Mouse (Mus musculus) ES-E14 (cell line): ENCODE results near the gene Nol4l. TPM values are rescaled to one million over a fixed set of nuclear protein-coding genes. Genes with fewer than 3 reads are reported as not detected.

Experiments used
- DNase-seq: peaks from one replicate; pipeline ENCODE4 v3.0.0-alpha.2; 2013; ENCODE audit warnings: low read depth, low spot score
- H3K27ac ChIP-seq: 2 replicates; pipeline ENCODE4 v1.5.1; 2012; ENCODE audit warnings: low read depth, mild to moderate bottlenecking, low read length, moderate library complexity, mixed read lengths; ENCODE audit not compliant: poor library complexity, insufficient read depth, severe bottlenecking
- H3K36me3 ChIP-seq: 2 replicates; pipeline ENCODE4 v1.6.1; 2012; ENCODE audit warnings: mild to moderate bottlenecking, low read length, moderate library complexity, mixed read lengths; ENCODE audit not compliant: control insufficient read depth, poor library complexity, insufficient read depth, severe bottlenecking
- H3K4me1 ChIP-seq, 2 experiments: fragments of 150-350 bp in 1 of 2; sonication (generic) in 1 of 2; 2 replicates each; pipeline ENCODE4 v1.6.1; 2012; ENCODE audit warnings: low read length in 2 of 2, mild to moderate bottlenecking in 1 of 2, mixed read lengths in 1 of 2; ENCODE audit not compliant: control insufficient read depth in 2 of 2, insufficient read depth in 2 of 2, poor library complexity in 1 of 2
- H3K4me3 ChIP-seq, 2 experiments: fragments of 150-350 bp in 1 of 2; sonication (generic) in 1 of 2; 2 replicates each; pipeline ENCODE4 v1.5.1; 2012; ENCODE audit warnings: low read length in 2 of 2, low read depth in 1 of 2, mild to moderate bottlenecking in 1 of 2, mixed read lengths in 1 of 2; ENCODE audit not compliant: insufficient read depth in 1 of 2, poor library complexity in 1 of 2, severe bottlenecking in 1 of 2
- H3K9ac ChIP-seq: 2 replicates; pipeline ENCODE4 v1.6.1; 2012; ENCODE audit warnings: low read depth, mild to moderate bottlenecking, low read length, mixed read lengths; ENCODE audit not compliant: poor library complexity, insufficient read depth, severe bottlenecking
- H3K9me3 ChIP-seq: fragments of 150-350 bp; sonication (generic); 2 replicates; pipeline ENCODE4 v1.6.1; 2012; ENCODE audit warnings: low read depth, mild to moderate bottlenecking, low read length; ENCODE audit not compliant: control insufficient read depth, insufficient read depth
- CHD2 ChIP-seq: IDR thresholded peaks from 2 replicates; pipeline ENCODE4 v1.6.1; 2014; ENCODE audit warnings: mild to moderate bottlenecking, low read depth, low read length, inconsistent platforms
- HCFC1 ChIP-seq: IDR thresholded peaks from 2 replicates; pipeline ENCODE4 v1.6.1; 2012; ENCODE audit warnings: low read length, inconsistent platforms, borderline replicate concordance; ENCODE audit not compliant: insufficient read depth
- MAFK ChIP-seq: IDR thresholded peaks from 2 replicates; pipeline ENCODE4 v1.6.1; 2014; ENCODE audit warnings: mild to moderate bottlenecking, low read depth, low read length, inconsistent platforms; ENCODE audit not compliant: insufficient read depth
- ZC3H11A ChIP-seq: IDR thresholded peaks from 2 replicates; pipeline ENCODE4 v1.6.1; 2012; ENCODE audit warnings: low read depth, mild to moderate bottlenecking, inconsistent platforms, low read length, borderline replicate concordance
- ZNF384 ChIP-seq: IDR thresholded peaks from 2 replicates; pipeline ENCODE4 v1.6.1; 2012; ENCODE audit warnings: low read depth, low read length, inconsistent platforms
- in situ Hi-C, 2 experiments: fragments of 600-800 bp; cut with MboI; formaldehyde crosslinking; loops; one replicate each; pipeline ENCODE4 v1.15.1; 2025; ENCODE audit warnings: low sequenced_read_pairs in 2 of 2, inconsistent platforms in 1 of 2; ENCODE audit not compliant: unreplicated experiment in 2 of 2
- total RNA-seq: library from RNA; depleted of rRNA; stranded (reverse); fragments of 300-350 nt; gene quantifications from 2 replicates; pipeline ENCODE4 v1.2.3, GENCODE M21; 2012

Gene Nol4l
- total RNA-seq, 1 experiment = 3.8 TPM

- Histone ChIP-seq H3K4me1 (peaks cover 2 to 15% of the 10 kb centered on the region in 2 experiments; a peak in 2 of 4 replicates), H3K36me3 (no peaks in the 10 kb centered on the region), H3K9ac (no peak overlapping the region), H3K27ac (no peak overlapping the region), H3K4me3 (no peak overlapping the region), H3K9me3 (no peaks in the 10 kb centered on the region)
- in situ Hi-C loops = no loop called here
- DNase-seq = no peak
- no peak for TF ChIP-seq ZNF384
- TF ChIP-seq CHD2 = no peak
- no peak for TF ChIP-seq MAFK
- no peak for TF ChIP-seq ZC3H11A
- no peak for TF ChIP-seq HCFC1
Measured at GRCm38 (mm10) chr2:153508405-153508804, 21.4 kb downstream of the Nol4l start.

- no peak overlapping the region for H3K9ac ChIP-seq
- H3K4me1 ChIP-seq = peaks cover 2 to 15% of the 10 kb centered on the region in 2 experiments; a peak in 2 of 4 replicates
Measured at GRCm38 (mm10) chr2:153507969-153508368, 21.8 kb downstream of the Nol4l start.

DNA sequence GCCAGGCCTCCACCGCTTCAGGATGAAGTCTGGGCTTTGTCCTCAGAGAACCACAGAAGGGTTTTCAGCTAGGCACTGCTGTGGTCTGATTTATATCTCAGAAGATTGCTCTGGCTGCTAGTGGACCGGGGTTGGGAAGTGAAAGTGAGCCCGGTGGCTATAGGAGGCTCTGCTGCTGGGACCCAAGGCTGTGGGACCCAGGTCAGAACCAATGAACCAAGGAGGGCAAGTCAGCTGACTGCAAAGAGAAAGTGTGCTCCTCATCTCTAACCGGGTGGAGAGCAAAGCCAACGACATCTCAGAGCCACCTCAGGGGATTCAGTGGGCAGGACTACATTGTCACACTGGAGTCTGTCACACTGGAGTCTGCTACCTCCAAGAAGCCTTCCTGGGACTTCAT lies 23.4 kb downstream of the Nol4l start:
- Histone ChIP-seq H3K9ac (no peak overlapping the region), H3K27ac (no peak overlapping the region), H3K4me1 (peaks cover 2 to 6% of the 10 kb centered on the region in 2 experiments; a peak in 2 of 4 replicates), H3K9me3 (no peaks in the 10 kb centered on the region), H3K4me3 (no peak overlapping the region), H3K36me3 (no peaks in the 10 kb centered on the region)
- no peak for DNase-seq
- no peak for TF ChIP-seq ZC3H11A
- no peak for TF ChIP-seq MAFK
- TF ChIP-seq ZNF384 = no peak
- TF ChIP-seq CHD2 = no peak
- no peak for TF ChIP-seq HCFC1
- in situ Hi-C loops = no loop called here

More at GRCm38 (mm10) chr2:153507969-153508368, 21.8 kb downstream of the Nol4l start:
- H3K27ac ChIP-seq = no peak overlapping the region
- no peak for DNase-seq
- no peaks in the 10 kb centered on the region for H3K9me3 ChIP-seq
- in situ Hi-C loops = no loop called here
- H3K36me3 ChIP-seq = no peaks in the 10 kb centered on the region
- no peak overlapping the region for H3K4me3 ChIP-seq
- TF ChIP-seq CHD2 (no peak), ZNF384 (no peak), MAFK (no peak), HCFC1 (no peak), ZC3H11A (no peak)

DNA sequence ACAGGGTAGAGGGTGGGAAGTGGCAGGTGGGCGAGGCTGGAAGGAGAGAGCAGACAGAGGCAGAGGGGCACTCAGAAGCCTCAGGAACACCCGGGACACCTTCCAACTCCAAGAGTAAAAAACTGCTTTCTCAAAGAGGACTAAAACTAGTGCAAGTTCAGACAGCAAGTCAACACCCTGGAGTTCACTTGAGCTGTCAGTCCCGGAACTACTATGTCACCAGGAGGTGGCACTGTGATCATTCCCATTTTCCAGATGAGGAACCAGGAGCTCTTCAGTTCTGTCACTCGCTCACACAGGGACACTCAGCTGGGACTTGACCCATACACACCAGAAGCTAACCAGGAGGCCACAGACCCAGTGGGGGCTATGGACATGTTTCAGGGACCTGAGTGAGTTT lies 30.6 kb downstream of the Nol4l start:
- H3K4me1 ChIP-seq = peaks cover 3 to 10% of the 10 kb centered on the region in 2 experiments; a peak in 2 of 4 replicates
- no peaks in the 10 kb centered on the region for H3K36me3 ChIP-seq
- no peak overlapping the region for H3K4me3 ChIP-seq
- no peak for TF ChIP-seq CHD2
- peak; percentile 21; the same call in 1 of the 2 replicates for TF ChIP-seq ZC3H11A
- DNase-seq = peak; percentile 63
- no peak overlapping the region for H3K9ac ChIP-seq
- H3K27ac ChIP-seq = no peak overlapping the region
- in situ Hi-C loops = loop anchor here in 1 of 2 experiments (25.0 kb wide), 1 partner anchor 88 kb away; no protein-coding TSS in a partner anchor
- H3K9me3 ChIP-seq = no peaks in the 10 kb centered on the region

GRCm38 (mm10) chr2:153496898-153497297 lies 32.9 kb downstream of the Nol4l start:
- Histone ChIP-seq H3K9me3 (no peaks in the 10 kb centered on the region), H3K4me1 (peaks cover 3 to 21% of the 10 kb centered on the region in 2 experiments; a peak in 2 of 4 replicates), H3K27ac (no peak overlapping the region), H3K4me3 (no peak overlapping the region), H3K36me3 (no peaks in the 10 kb centered on the region), H3K9ac (no peak overlapping the region)
- in situ Hi-C loops = loop anchor here in 1 of 2 experiments (25.0 kb wide), 1 partner anchor 90 kb away; no protein-coding TSS in a partner anchor
- no peak for TF ChIP-seq ZC3H11A
- no peak for TF ChIP-seq HCFC1
- TF ChIP-seq CHD2 = no peak
- TF ChIP-seq MAFK = no peak
- no peak for TF ChIP-seq ZNF384
- DNase-seq = no peak
